In genomic region chr4:108144880-108145279, GRCm38 (mm10) we compare ENCODE assay signal across 8 mouse cellular contexts. TPM values are rescaled to one million over a fixed set of nuclear protein-coding genes. Genes with fewer than 3 reads are reported as not detected.
DNase-seq lines count a peak whose midpoint lies in the region; ATAC-seq lines count a peak whose summit lies in the region.

TSS of gene Scp2 (minus strand) at chr4:108144998.

- no peak within 1 kb of the TSS for H3K4me2 ChIP-seq in intestine, embryonic 14.5 days (ENCODE audit: low read length)
- no peak within 1 kb of the TSS for H3K4me2 ChIP-seq in liver, embryonic 15.5 days

- H3K27ac ChIP-seq in intestine, embryonic 14.5 days (ENCODE audit: low read depth): no peak within 1 kb of the TSS
- H3K27ac ChIP-seq in liver, embryonic 15.5 days (replicated peaks): no peak within 1 kb of the TSS

- 72% methylated on average over 1 of the region's 1 CpGs for WGBS in intestine, embryonic 14.5 days
- 57% methylated on average over 1 of the region's 1 CpGs for WGBS in liver, embryonic 15.5 days (ENCODE audit: insufficient replicate concordance)

- no peak within 1 kb of the TSS for H3K4me3 ChIP-seq in intestine, embryonic 14.5 days (ENCODE audit: low read depth, low read length)
- H3K4me3 ChIP-seq in liver, embryonic 15.5 days (replicated peaks): no peak within 1 kb of the TSS

- peak; percentile 30 for DNase-seq in kidney, adult 11 months
- DNase-seq in kidney, postnatal 4 days: no peak
- DNase-seq in adrenal gland, postnatal 25 days: no peak
- DNase-seq in gastrocnemius, postnatal 14 days: no peak
- no peak for DNase-seq in intestine, embryonic 14.5 days (ENCODE audit: low spot score)
- no peak for DNase-seq in c-Kit-positive CD71-positive TER-119-positive erythroid progenitor cells, embryonic 14.5 days (ENCODE audit: low spot score)
- DNase-seq in right cerebral cortex, adult 2 months (ENCODE audit: low spot score in 2 of 2): no peak

- ATAC-seq in intestine, embryonic 14.5 days (replicated peaks; ENCODE audit: low FRiP score, low TSS enrichment, low read depth): no peak
- ATAC-seq in liver, embryonic 15.5 days (ENCODE audit: insufficient read depth): no peak

- intact Hi-C loops in gastrocnemius, postnatal 14 days (cut with DNase I; ENCODE audit: low total_unique reads): no loop called here

- no peaks in the 10 kb centered on the region for H3K36me3 ChIP-seq in intestine, embryonic 14.5 days (ENCODE audit: control insufficient read depth, insufficient read depth, low read length)
- H3K36me3 ChIP-seq in liver, embryonic 15.5 days (replicated peaks): no peaks in the 10 kb centered on the region

- H3K4me1 ChIP-seq in intestine, embryonic 14.5 days (replicated peaks; ENCODE audit: control insufficient read depth, insufficient read depth, low read length): no peaks in the 10 kb centered on the region
- no peaks in the 10 kb centered on the region for H3K4me1 ChIP-seq in liver, embryonic 15.5 days (replicated peaks)

- H3K9me3 ChIP-seq in intestine, embryonic 14.5 days (ENCODE audit: control insufficient read depth, low read length): peaks cover 3% of the 10 kb centered on the region; the same call in 1 of the 2 replicates
- H3K9me3 ChIP-seq in liver, embryonic 15.5 days (replicated peaks): no peaks in the 10 kb centered on the region

- no peak within 1 kb of the TSS for H3K9ac ChIP-seq in intestine, embryonic 14.5 days (ENCODE audit: low read length)
- no peak within 1 kb of the TSS for H3K9ac ChIP-seq in liver, embryonic 15.5 days

- no peaks in the 10 kb centered on the region for H3K27me3 ChIP-seq in intestine, embryonic 14.5 days (replicated peaks; ENCODE audit: control insufficient read depth, insufficient read depth, low read length)
- no peaks in the 10 kb centered on the region for H3K27me3 ChIP-seq in liver, embryonic 15.5 days

RNA-seq across cellular contexts. Expression of gene Scp2, which starts in this region (rescaled TPM):
- total RNA-seq in adrenal gland, postnatal 25 days (2021): 245 and 279 TPM in 2 replicates
- 100 to 1,000 TPM; 103 to 135 TPM for total RNA-seq in gastrocnemius, postnatal 14 days (2021)
- 217 and 227 TPM in 2 replicates for polyA plus RNA-seq in intestine, embryonic 14.5 days (2014; fragmentation: Nextera tagmentation; extraction: Ambion mirVana)
- polyA plus RNA-seq in liver, embryonic 15.5 days (2015; fragmentation: Nextera tagmentation; extraction: Ambion mirVana): 349 and 376 TPM in 2 replicates
